Mouse (Mus musculus) lung, embryonic 15.5 days (tissue): ENCODE data around the gene Stk19. TPM values are rescaled to one million over a fixed set of nuclear protein-coding genes. Genes with fewer than 3 reads are reported as not detected.

ENCODE experiments used
- ATAC-seq: fragments of 200-750 bp; cut with Nextera tagmentation; 2 replicates; pipeline ENCODE4 v1.8.0; 2017; ENCODE audit warnings: moderate number of reproducible peaks, borderline replicate concordance; ENCODE audit not compliant: low FRiP score, low TSS enrichment; ENCODE audit errors: extremely low read depth
- H3K27ac ChIP-seq: fragments of 300-500 bp; sonication (generic); 2 replicates; pipeline ENCODE4 v1.5.1; 2015; ENCODE audit warnings: moderate library complexity, mild to moderate bottlenecking, inconsistent platforms
- H3K27me3 ChIP-seq: fragments of 300-500 bp; sonication (generic); 2 replicates; pipeline ENCODE4 v1.6.1; 2015; ENCODE audit warnings: inconsistent platforms
- H3K36me3 ChIP-seq: fragments of 300-500 bp; sonication (generic); 2 replicates; pipeline ENCODE4 v1.6.1; 2015; ENCODE audit warnings: inconsistent platforms
- H3K4me1 ChIP-seq: fragments of 300-500 bp; sonication (generic); 2 replicates; pipeline ENCODE4 v1.6.1; 2015; ENCODE audit warnings: inconsistent platforms
- H3K4me2 ChIP-seq: fragments of 300-500 bp; sonication (generic); 2 replicates; pipeline ENCODE4 v1.6.1; 2015; ENCODE audit warnings: inconsistent platforms, mild to moderate bottlenecking, moderate library complexity
- H3K4me3 ChIP-seq: fragments of 300-500 bp; sonication (generic); 2 replicates; pipeline ENCODE4 v1.5.1; 2015; ENCODE audit warnings: mild to moderate bottlenecking, inconsistent platforms
- H3K9ac ChIP-seq: fragments of 300-500 bp; sonication (generic); 2 replicates; pipeline ENCODE4 v1.6.1; 2015; ENCODE audit warnings: inconsistent platforms
- H3K9me3 ChIP-seq: fragments of 300-500 bp; sonication (generic); 2 replicates; pipeline ENCODE4 v1.6.1; 2016; ENCODE audit warnings: inconsistent platforms
- WGBS: fragments of 180-500 bp; shearing (Covaris S2); methylation state at CpG from one replicate; pipeline ENCODE4 v1.1.7; 2015; 5-methylcytosine and 5-hydroxymethylcytosine counted together
- polyA plus RNA-seq: library from polyadenylated mRNA; unstranded; fragments of >200 nt; fragmentation: Nextera tagmentation; extraction: Ambion mirVana; gene quantifications from 2 replicates; pipeline ENCODE4 v1.2.1, GENCODE M21; 2015

The Stk19 gene
- polyA plus RNA-seq, result 32.7 and 33.7 TPM in 2 replicates

GRCm38 (mm10) chr17:34836856-34837221 lies at the start of gene Stk19, which contains the start of gene Dxo:
Gene Stk19 (minus strand): TSS chr17:34836945.
Gene Dxo (plus strand): TSS chr17:34837019.
- peaks cover 18% of the 10 kb centered on the region for H3K4me1 ChIP-seq
- peak within 1 kb of the TSS; percentile 99 for H3K4me2 ChIP-seq
- H3K27me3 ChIP-seq, result no peaks in the 10 kb centered on the region
- no peaks in the 10 kb centered on the region for H3K9me3 ChIP-seq
- peak within 1 kb of the TSS; percentile 65 for H3K9ac ChIP-seq
- peak; percentile 91 for ATAC-seq
- H3K36me3 ChIP-seq, result peaks cover 38% of the 10 kb centered on the region
- H3K27ac ChIP-seq, result peak within 1 kb of the TSS; percentile 69
- under 1% methylated on average over 40 of the region's 40 CpGs for WGBS
- peak within 1 kb of the TSS; percentile 89 for H3K4me3 ChIP-seq

- 61% methylated on average over 3 of the region's 3 CpGs for WGBS
- Histone ChIP-seq H3K4me2 (no peak overlapping the region), H3K36me3 (no peaks in the 10 kb centered on the region), H3K27me3 (no peaks in the 10 kb centered on the region), H3K9ac (no peak overlapping the region), H3K27ac (no peak overlapping the region), H3K9me3 (no peaks in the 10 kb centered on the region), H3K4me1 (peaks cover 6% of the 10 kb centered on the region; the same call in 1 of the 2 replicates), H3K4me3 (no peak overlapping the region)
- ATAC-seq, result no peak
Measured at GRCm38 (mm10) chr17:34885615-34886014, 48.9 kb upstream of the Stk19 start.

- Histone ChIP-seq H3K27ac (no peak overlapping the region), H3K9ac (no peak overlapping the region), H3K9me3 (no peaks in the 10 kb centered on the region), H3K4me1 (peaks cover 6% of the 10 kb centered on the region; the same call in 1 of the 2 replicates), H3K27me3 (no peaks in the 10 kb centered on the region), H3K4me3 (no peak overlapping the region), H3K36me3 (no peaks in the 10 kb centered on the region), H3K4me2 (no peak overlapping the region)
- 84% methylated on average over 6 of the region's 6 CpGs for WGBS
- no peak for ATAC-seq
Measured at GRCm38 (mm10) chr17:34884704-34885103, 48.0 kb upstream of the Stk19 start.

- Histone ChIP-seq H3K4me1 (peaks cover 6% of the 10 kb centered on the region; the same call in 1 of the 2 replicates), H3K27ac (no peak overlapping the region), H3K9ac (no peak overlapping the region), H3K9me3 (no peaks in the 10 kb centered on the region), H3K4me2 (no peak overlapping the region), H3K27me3 (no peaks in the 10 kb centered on the region), H3K36me3 (no peaks in the 10 kb centered on the region), H3K4me3 (no peak overlapping the region)
- 75% methylated on average over 3 of the region's 3 CpGs for WGBS
- no peak for ATAC-seq
Measured at GRCm38 (mm10) chr17:34883332-34883731, 46.6 kb upstream of the Stk19 start.

- Histone ChIP-seq H3K9ac (0 out of 2 replicates have a peak within 1 kb of the TSS, but pooled peaks have one; percentile 10), H3K4me3 (no peak within 1 kb of the TSS), H3K4me1 (peaks cover 6% of the 10 kb centered on the region; the same call in 1 of the 2 replicates), H3K27ac (no peak within 1 kb of the TSS), H3K4me2 (0 out of 2 replicates have a peak within 1 kb of the TSS, but pooled peaks have one; percentile 24), H3K9me3 (no peaks in the 10 kb centered on the region), H3K36me3 (no peaks in the 10 kb centered on the region), H3K27me3 (no peaks in the 10 kb centered on the region)
- 8% methylated on average over 15 of the region's 15 CpGs for WGBS
- ATAC-seq, result no peak
Measured at GRCm38 (mm10) chr17:34881683-34882310, 45.1 kb upstream of the Stk19 start, which contains the start of gene Gm20547. Gene Gm20547 (minus strand): TSS chr17:34882042.

GRCm38 (mm10) chr17:34881166-34881565 lies 44.4 kb upstream of the Stk19 start:
- H3K27ac ChIP-seq, result no peak overlapping the region

GRCm38 (mm10) chr17:34879336-34879879 lies 42.7 kb upstream of the Stk19 start, which contains the start of gene Zbtb12:
Gene Zbtb12 (plus strand): TSS chr17:34879483.
- no peak within 1 kb of the TSS for H3K27ac ChIP-seq
- H3K36me3 ChIP-seq, result no peaks in the 10 kb centered on the region
- no peak within 1 kb of the TSS for H3K4me3 ChIP-seq
- 52% methylated on average over 11 of the region's 11 CpGs for WGBS
- no peaks in the 10 kb centered on the region for H3K27me3 ChIP-seq
- peaks cover 6% of the 10 kb centered on the region; the same call in 1 of the 2 replicates for H3K4me1 ChIP-seq
- ATAC-seq, result no peak
- no peaks in the 10 kb centered on the region for H3K9me3 ChIP-seq
- H3K4me2 ChIP-seq, result no peak within 1 kb of the TSS
- no peak within 1 kb of the TSS for H3K9ac ChIP-seq

More at GRCm38 (mm10) chr17:34881166-34881565, 44.4 kb upstream of the Stk19 start:
- Histone ChIP-seq H3K4me3 (no peak overlapping the region), H3K27me3 (no peaks in the 10 kb centered on the region), H3K4me2 (no peak overlapping the region), H3K9me3 (no peaks in the 10 kb centered on the region), H3K4me1 (peaks cover 6% of the 10 kb centered on the region; the same call in 1 of the 2 replicates), H3K36me3 (no peaks in the 10 kb centered on the region), H3K9ac (no peak overlapping the region)
- ATAC-seq, result no peak

- Histone ChIP-seq H3K4me2 (no peak overlapping the region), H3K36me3 (no peaks in the 10 kb centered on the region), H3K27ac (no peak overlapping the region), H3K9ac (no peak overlapping the region), H3K27me3 (no peaks in the 10 kb centered on the region), H3K9me3 (no peaks in the 10 kb centered on the region), H3K4me3 (no peak overlapping the region), H3K4me1 (no peaks in the 10 kb centered on the region)
- no peak for ATAC-seq
- WGBS, result 81% methylated on average over 6 of the region's 6 CpGs
Measured at GRCm38 (mm10) chr17:34874321-34874720, 37.6 kb upstream of the Stk19 start.

GRCm38 (mm10) chr17:34865981-34866380 lies 29.2 kb upstream of the Stk19 start:
- Histone ChIP-seq H3K4me2 (no peak overlapping the region), H3K9ac (no peak overlapping the region), H3K4me3 (no peak overlapping the region), H3K36me3 (no peaks in the 10 kb centered on the region), H3K27me3 (no peaks in the 10 kb centered on the region), H3K27ac (no peak overlapping the region), H3K4me1 (no peaks in the 10 kb centered on the region), H3K9me3 (no peaks in the 10 kb centered on the region)
- ATAC-seq, result no peak
- WGBS, result 51% methylated on average over 7 of the region's 7 CpGs

GRCm38 (mm10) chr17:34862416-34863081 lies 25.8 kb upstream of the Stk19 start, which contains the start of gene Cfb:
Gene Cfb (minus strand): TSS chr17:34862518.
- H3K9ac ChIP-seq, result no peak within 1 kb of the TSS
- ATAC-seq, result no peak
- H3K4me3 ChIP-seq, result no peak within 1 kb of the TSS
- no peak within 1 kb of the TSS for H3K27ac ChIP-seq
- no peaks in the 10 kb centered on the region for H3K9me3 ChIP-seq
- no peaks in the 10 kb centered on the region for H3K27me3 ChIP-seq
- no peaks in the 10 kb centered on the region for H3K4me1 ChIP-seq
- H3K4me2 ChIP-seq, result no peak within 1 kb of the TSS
- H3K36me3 ChIP-seq, result no peaks in the 10 kb centered on the region
- 52% methylated on average over 8 of the region's 8 CpGs for WGBS

GRCm38 (mm10) chr17:34861704-34862415 lies 25.1 kb upstream of the Stk19 start:
- Histone ChIP-seq H3K4me3 (no peak overlapping the region), H3K4me2 (no peak overlapping the region), H3K36me3 (peaks cover 3% of the 10 kb centered on the region), H3K27ac (no peak overlapping the region), H3K9ac (no peak overlapping the region), H3K4me1 (no peaks in the 10 kb centered on the region), H3K27me3 (no peaks in the 10 kb centered on the region), H3K9me3 (no peaks in the 10 kb centered on the region)
- ATAC-seq, result no peak
- 60% methylated on average over 13 of the region's 13 CpGs for WGBS
